Mouse (Mus musculus): ENCODE measurements around the gene Phactr2. TPM values are rescaled to one million over a fixed set of nuclear protein-coding genes. Genes with fewer than 3 reads are reported as not detected.
"Not testable (repeated sequence)": the region's sequence is repeated elsewhere in the genome, so short reads cannot be mapped to it uniquely, and the experiment has no call there.

Phactr2 gene
- polyA plus RNA-seq, 1 experiment: 12.5 TPM

- 83% methylated on average over 3 of the region's 3 CpGs for WGBS
These were observed 264.7 kb downstream of the Phactr2 start for GRCm38 (mm10) chr10:13209506-13209905.

GRCm38 (mm10) chr10:13209061-13209460 is 265.2 kb downstream of the Phactr2 start:
- Histone ChIP-seq H3K36me3 (ENCODE audit: control insufficient read depth, insufficient read depth, low read length) (no peaks in the 10 kb centered on the region), H3K4me1 (ENCODE audit: control insufficient read depth, insufficient read depth, low read length) (no peaks in the 10 kb centered on the region), H3K27ac (ENCODE audit: insufficient read depth, low read depth, low read length) (no peak overlapping the region), H3K4me3 (ENCODE audit: insufficient read depth, low read depth, low read length) (no peak overlapping the region), H3K27me3 (replicated peaks; ENCODE audit: control insufficient read depth, insufficient read depth, low read length) (no peaks in the 10 kb centered on the region)
- 96% methylated on average over 4 of the region's 4 CpGs for WGBS
- no peak for DNase-seq
- TF ChIP-seq POLR2A (IDR thresholded peaks at IDR 0.05; ENCODE audit: low read depth, low read length) (no peak), CTCF (conservative IDR thresholded peaks at IDR 0.05; ENCODE audit: insufficient read depth, insufficient read length, low read depth, low read length) (no peak)

More at GRCm38 (mm10) chr10:13209506-13209905, 264.7 kb downstream of the Phactr2 start:
- Histone ChIP-seq H3K27ac (ENCODE audit: insufficient read depth, low read depth, low read length) (no peak overlapping the region), H3K36me3 (ENCODE audit: control insufficient read depth, insufficient read depth, low read length) (no peaks in the 10 kb centered on the region), H3K4me1 (ENCODE audit: control insufficient read depth, insufficient read depth, low read length) (no peaks in the 10 kb centered on the region), H3K27me3 (replicated peaks; ENCODE audit: control insufficient read depth, insufficient read depth, low read length) (no peaks in the 10 kb centered on the region), H3K4me3 (ENCODE audit: insufficient read depth, low read depth, low read length) (no peak overlapping the region)
- DNase-seq: no peak
- no peak for TF ChIP-seq CTCF (conservative IDR thresholded peaks at IDR 0.05; ENCODE audit: insufficient read depth, insufficient read length, low read depth, low read length)
- TF ChIP-seq POLR2A (IDR thresholded peaks at IDR 0.05; ENCODE audit: low read depth, low read length): no peak

- Histone ChIP-seq H3K4me1 (ENCODE audit: control insufficient read depth, insufficient read depth, low read length) (no peaks in the 10 kb centered on the region), H3K27ac (ENCODE audit: insufficient read depth, low read depth, low read length) (no peak overlapping the region), H3K27me3 (replicated peaks; ENCODE audit: control insufficient read depth, insufficient read depth, low read length) (no peaks in the 10 kb centered on the region), H3K4me3 (ENCODE audit: insufficient read depth, low read depth, low read length) (no peak overlapping the region), H3K36me3 (ENCODE audit: control insufficient read depth, insufficient read depth, low read length) (no peaks in the 10 kb centered on the region)
- TF ChIP-seq POLR2A (IDR thresholded peaks at IDR 0.05; ENCODE audit: low read depth, low read length): no peak
- TF ChIP-seq CTCF (conservative IDR thresholded peaks at IDR 0.05; ENCODE audit: insufficient read depth, insufficient read length, low read depth, low read length): no peak
- DNase-seq: no peak
- 97% methylated on average over 6 of the region's 6 CpGs for WGBS
These were observed 272.4 kb downstream of the Phactr2 start for GRCm38 (mm10) chr10:13201741-13202293.

- Histone ChIP-seq H3K27ac (ENCODE audit: insufficient read depth, low read depth, low read length) (no peak overlapping the region), H3K4me3 (ENCODE audit: insufficient read depth, low read depth, low read length) (no peak overlapping the region), H3K36me3 (ENCODE audit: control insufficient read depth, insufficient read depth, low read length) (no peaks in the 10 kb centered on the region), H3K4me1 (ENCODE audit: control insufficient read depth, insufficient read depth, low read length) (no peaks in the 10 kb centered on the region), H3K27me3 (replicated peaks; ENCODE audit: control insufficient read depth, insufficient read depth, low read length) (no peaks in the 10 kb centered on the region)
- WGBS: 93% methylated on average over 3 of the region's 3 CpGs
- TF ChIP-seq CTCF (conservative IDR thresholded peaks at IDR 0.05; ENCODE audit: insufficient read depth, insufficient read length, low read depth, low read length): no peak
- TF ChIP-seq POLR2A (IDR thresholded peaks at IDR 0.05; ENCODE audit: low read depth, low read length): no peak
- no peak for DNase-seq
These were observed 273.4 kb downstream of the Phactr2 start for GRCm38 (mm10) chr10:13200862-13201261.

- Histone ChIP-seq H3K27me3 (replicated peaks; ENCODE audit: control insufficient read depth, insufficient read depth, low read length) (no peaks in the 10 kb centered on the region), H3K4me3 (ENCODE audit: insufficient read depth, low read depth, low read length) (no peak overlapping the region), H3K36me3 (ENCODE audit: control insufficient read depth, insufficient read depth, low read length) (no peaks in the 10 kb centered on the region), H3K27ac (ENCODE audit: insufficient read depth, low read depth, low read length) (no peak overlapping the region), H3K4me1 (ENCODE audit: control insufficient read depth, insufficient read depth, low read length) (no peaks in the 10 kb centered on the region)
- WGBS: 89% methylated on average over 1 of the region's 1 CpGs
- DNase-seq: no peak
- TF ChIP-seq CTCF (conservative IDR thresholded peaks at IDR 0.05; ENCODE audit: insufficient read depth, insufficient read length, low read depth, low read length) (no peak), POLR2A (IDR thresholded peaks at IDR 0.05; ENCODE audit: low read depth, low read length) (no peak)
These were observed 275.0 kb downstream of the Phactr2 start for GRCm38 (mm10) chr10:13199234-13199633.

- Histone ChIP-seq H3K27ac (ENCODE audit: insufficient read depth, low read depth, low read length) (no peak overlapping the region), H3K36me3 (ENCODE audit: control insufficient read depth, insufficient read depth, low read length) (no peaks in the 10 kb centered on the region), H3K27me3 (replicated peaks; ENCODE audit: control insufficient read depth, insufficient read depth, low read length) (no peaks in the 10 kb centered on the region), H3K4me3 (ENCODE audit: insufficient read depth, low read depth, low read length) (no peak overlapping the region), H3K4me1 (ENCODE audit: control insufficient read depth, insufficient read depth, low read length) (peaks cover 2% of the 10 kb centered on the region; the same call in 1 of the 2 replicates)
- DNase-seq: no peak
- WGBS: 60% methylated on average over 8 of the region's 8 CpGs
- no peak for TF ChIP-seq POLR2A (IDR thresholded peaks at IDR 0.05; ENCODE audit: low read depth, low read length)
- no peak for TF ChIP-seq CTCF (conservative IDR thresholded peaks at IDR 0.05; ENCODE audit: insufficient read depth, insufficient read length, low read depth, low read length)
These were observed 277.2 kb downstream of the Phactr2 start for GRCm38 (mm10) chr10:13196872-13197507.

GRCm38 (mm10) chr10:13193496-13193895 is 280.7 kb downstream of the Phactr2 start:
- DNase-seq; H3K27ac ChIP-seq (ENCODE audit: insufficient read depth, low read depth, low read length); H3K4me1 ChIP-seq (ENCODE audit: control insufficient read depth, insufficient read depth, low read length); H3K27me3 ChIP-seq (replicated peaks; ENCODE audit: control insufficient read depth, insufficient read depth, low read length); H3K4me3 ChIP-seq (ENCODE audit: insufficient read depth, low read depth, low read length); H3K36me3 ChIP-seq (ENCODE audit: control insufficient read depth, insufficient read depth, low read length): not testable (repeated sequence)
- WGBS: 86% methylated on average over 7 of the region's 7 CpGs

Data from kidney, adult 2 months (tissue).